Mouse (Mus musculus) G1E-ER4 (cell line): ENCODE data around the gene Etv3. TPM values are rescaled to one million over a fixed set of nuclear protein-coding genes. Genes with fewer than 3 reads are reported as not detected.

Experiments used
- GATA1 ChIP-seq: IDR thresholded peaks from one replicate; pipeline ENCODE4 v1.8.0; 2012; ENCODE audit warnings: low read length, inconsistent platforms
- polyA plus RNA-seq: library from polyadenylated mRNA; stranded (reverse); fragments of >175 nt; gene quantifications from 2 replicates; pipeline ENCODE4 v1.2.3, GENCODE M21; 2012

Gene Etv3
- 10.6 and 13.4 TPM in 2 replicates for polyA plus RNA-seq

GRCm38 (mm10) chr3:87525043-87525836, at the start of gene Etv3:
Gene Etv3, plus strand, starts transcription at chr3:87525407.
- TF ChIP-seq GATA1 = no peak

DNA sequence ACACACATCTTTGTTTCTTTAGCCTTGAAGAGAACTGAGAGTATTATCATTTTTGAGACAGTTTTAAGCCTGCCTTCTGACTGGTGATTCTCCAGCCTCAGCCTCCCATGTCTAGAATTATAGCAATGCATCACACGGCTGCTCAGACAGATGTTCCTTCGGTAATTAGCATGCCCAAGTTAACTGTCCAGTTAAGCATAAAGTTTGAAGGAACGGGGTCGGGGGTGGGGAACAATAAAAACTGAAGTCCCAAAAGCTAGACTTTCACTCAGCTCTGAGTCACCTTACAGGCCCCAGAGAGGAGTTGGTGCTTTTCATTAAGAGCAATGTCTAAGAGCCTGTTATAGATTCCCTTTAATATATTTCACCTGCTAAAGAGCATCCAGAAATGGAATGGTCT, 37.8 kb upstream of the Etv3 start:
- no peak for TF ChIP-seq GATA1

DNA sequence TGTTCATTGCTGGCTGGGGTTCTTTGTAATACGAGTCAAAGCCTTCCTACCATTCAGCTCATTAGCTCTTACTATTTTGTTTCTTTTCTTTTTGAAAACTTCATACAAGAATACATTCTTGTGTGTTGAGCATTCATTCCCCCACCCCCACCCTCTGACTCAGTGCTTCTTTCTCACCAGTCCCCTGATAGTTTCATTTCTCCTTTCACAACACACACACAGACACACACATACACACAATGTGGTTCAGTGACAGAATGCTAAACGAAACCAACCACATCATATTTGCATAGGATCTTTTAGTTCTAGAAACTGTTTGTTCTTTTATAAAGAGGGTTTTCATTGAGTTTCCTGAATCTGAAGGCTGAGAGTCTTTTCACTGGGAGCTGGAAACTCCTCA, 37.3 kb upstream of the Etv3 start:
- TF ChIP-seq GATA1 = no peak

DNA sequence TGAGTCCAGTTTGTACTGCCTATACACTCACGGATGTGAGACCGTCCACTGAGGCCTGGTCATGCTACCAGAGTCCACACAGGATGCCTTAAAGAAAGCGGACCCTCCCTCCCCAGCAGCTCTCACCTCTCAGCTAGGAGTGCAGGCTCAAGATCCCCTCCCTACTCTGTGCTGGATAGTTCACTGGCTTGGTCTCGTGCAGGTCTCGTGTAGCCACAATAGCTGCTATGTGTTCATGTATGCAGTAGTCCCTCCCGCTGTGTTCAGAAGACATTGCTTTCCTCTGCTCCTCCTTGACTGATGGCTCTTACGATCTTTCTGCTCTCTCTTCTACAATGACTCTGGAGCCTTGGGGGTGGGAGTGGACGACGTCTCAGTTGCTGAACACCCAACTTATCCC, 26.9 kb upstream of the Etv3 start:
- TF ChIP-seq GATA1 = no peak

- no peak for TF ChIP-seq GATA1
Measured at GRCm38 (mm10) chr3:87499072-87499471, 26.1 kb upstream of the Etv3 start.

GRCm38 (mm10) chr3:87500088-87501055, 24.8 kb upstream of the Etv3 start:
- TF ChIP-seq GATA1 = no peak

DNA sequence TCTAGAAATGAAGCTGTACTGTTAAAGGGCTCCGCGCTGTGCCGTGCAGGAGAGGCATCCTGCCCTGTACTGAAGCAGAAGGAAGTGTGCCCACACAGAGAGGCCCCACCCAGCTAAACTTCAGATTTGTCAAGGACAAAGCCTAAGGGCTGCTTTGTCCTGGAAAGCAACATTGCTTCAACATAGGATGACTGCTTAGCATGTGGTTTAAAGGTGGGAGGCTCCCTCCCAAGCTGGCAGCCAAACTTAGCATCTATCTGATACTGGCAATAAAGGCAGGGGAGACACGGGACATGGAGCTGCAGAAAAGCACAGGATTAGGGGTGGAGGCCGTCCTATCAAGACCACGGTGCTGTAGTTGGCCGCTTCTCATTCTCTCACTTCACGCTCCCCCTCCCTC, 24.1 kb upstream of the Etv3 start:
- TF ChIP-seq GATA1 = no peak

DNA sequence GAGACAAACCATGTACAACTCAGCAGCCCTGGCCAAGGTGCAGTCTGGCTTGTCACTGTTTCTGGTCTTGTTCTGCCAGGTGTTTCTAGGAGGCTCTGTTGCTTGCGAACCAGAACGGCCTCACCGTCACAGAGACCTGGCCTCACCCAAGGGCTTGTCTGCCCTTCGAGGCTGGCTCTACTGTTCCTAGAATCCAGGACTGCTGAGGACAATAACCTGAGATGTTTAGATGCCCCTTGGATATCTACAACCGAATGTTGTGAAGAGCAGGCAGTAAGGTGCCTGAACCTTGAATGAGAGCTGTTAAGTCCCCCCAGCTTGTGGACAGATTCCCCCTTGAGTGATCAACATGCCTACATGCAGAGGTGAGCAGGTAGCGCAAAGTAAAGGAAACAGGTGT, 22.4 kb upstream of the Etv3 start:
- no peak for TF ChIP-seq GATA1

- no peak for TF ChIP-seq GATA1
Measured at GRCm38 (mm10) chr3:87504330-87504729, 20.9 kb upstream of the Etv3 start.

DNA sequence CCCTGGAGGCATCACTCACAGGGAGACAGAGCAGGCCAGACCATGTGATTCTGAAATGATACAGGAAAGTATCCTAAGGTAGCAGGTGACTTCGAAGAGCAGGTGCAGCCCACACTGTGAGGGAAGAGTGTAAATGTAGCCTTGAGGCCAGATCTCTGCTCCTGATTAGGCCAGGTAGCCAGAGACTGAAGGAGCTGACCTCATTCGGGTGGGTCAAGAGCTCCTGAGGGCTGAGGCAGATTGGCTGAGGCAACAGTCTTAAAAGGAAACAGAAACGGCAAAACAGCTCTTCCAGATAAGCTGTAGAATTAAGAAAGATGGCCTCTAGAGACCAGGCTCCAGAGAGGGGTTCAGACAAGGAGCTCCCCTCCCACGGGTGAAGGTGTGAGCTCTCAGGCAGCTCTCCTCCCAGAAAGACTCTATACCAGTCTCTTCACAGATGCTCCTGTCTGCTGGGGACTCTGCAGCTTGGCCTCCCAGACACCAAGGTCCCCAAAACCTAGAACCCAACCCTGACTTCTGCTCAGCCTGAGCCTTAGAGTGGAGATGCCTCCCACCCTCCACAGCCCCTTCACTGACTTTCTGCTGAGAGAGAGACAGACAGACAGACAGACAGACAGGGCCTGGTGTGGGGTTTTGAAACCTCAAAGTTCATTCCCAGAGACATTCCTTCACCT, 20.3 kb upstream of the Etv3 start:
- TF ChIP-seq GATA1 = no peak

DNA sequence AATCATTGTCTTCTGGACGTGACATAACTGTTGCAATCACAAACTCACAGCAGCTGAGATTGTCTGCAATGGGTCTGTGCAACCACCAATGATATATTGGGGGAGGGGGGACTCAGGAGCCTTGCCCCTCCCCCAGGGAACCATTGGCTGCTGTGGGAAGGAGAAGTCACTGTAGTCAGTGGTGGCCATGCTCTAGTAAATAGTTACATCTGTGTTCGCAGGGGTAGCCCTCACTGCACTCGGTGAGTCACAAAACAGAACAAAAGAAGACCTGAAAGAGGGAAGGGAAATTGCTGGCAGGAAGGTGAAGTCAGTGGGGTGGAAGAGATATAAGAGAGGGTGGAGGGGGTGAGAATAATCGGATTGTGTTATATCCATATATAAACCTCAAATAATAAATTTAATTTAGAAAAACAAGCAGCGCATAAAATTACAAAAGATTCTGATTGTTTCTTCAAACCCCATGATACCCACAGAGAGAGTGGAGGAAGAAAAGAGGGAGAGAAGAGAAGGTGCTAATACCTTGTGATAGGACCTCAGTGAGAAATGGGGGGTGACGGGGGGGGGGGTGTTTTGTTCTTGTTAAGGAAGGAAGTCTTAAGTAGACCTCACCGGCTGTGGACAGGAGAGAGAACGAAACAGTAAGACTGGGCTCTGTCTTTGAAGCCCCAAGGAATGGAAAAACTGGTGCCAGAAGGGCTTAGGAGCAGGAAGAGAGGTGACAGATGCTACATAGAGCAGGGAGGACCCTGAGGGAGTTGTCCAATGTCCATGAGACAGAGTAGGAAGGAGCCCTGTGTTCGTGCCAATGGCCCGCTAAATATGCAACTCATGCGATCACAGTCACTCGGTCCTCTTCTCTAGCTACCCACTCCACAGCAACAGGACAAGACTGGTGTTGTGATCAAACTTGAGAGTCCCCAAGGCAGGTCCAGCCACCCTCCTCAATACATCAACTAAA, 18.5 kb upstream of the Etv3 start:
- TF ChIP-seq GATA1 = no peak

DNA sequence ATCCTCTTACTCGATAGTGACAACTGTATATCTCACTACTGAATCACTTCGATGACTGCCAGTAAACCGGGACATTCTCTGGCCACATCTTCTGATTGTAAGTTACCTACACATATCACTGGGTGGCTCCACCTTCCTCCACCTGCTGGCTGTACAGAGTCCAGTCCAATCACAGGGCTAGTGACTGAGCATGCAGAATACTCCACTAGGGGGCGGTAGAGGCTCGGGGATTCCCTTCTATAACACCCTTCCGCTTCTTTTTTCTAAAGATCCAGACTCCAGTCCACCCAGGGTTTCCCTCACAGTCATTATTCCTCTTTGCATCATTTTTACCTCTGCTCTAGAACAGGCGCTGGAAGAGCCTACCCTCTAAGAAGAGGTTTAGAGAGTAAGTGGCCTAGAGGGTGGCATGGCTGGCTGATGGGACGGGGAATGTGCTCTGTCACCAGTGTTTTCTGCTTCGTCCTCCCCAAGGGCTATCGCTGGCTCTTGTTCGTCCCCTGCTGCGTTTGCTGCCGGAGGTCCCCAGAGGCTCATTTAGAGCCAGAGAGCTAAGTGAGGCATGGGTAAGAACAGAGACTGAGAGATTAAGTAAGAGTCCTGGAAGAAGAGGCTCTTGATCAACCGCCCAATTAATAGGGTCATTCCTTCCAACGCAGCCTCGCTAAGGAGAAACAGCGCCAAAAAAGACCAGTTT, 16.9 kb upstream of the Etv3 start:
- no peak for TF ChIP-seq GATA1

DNA sequence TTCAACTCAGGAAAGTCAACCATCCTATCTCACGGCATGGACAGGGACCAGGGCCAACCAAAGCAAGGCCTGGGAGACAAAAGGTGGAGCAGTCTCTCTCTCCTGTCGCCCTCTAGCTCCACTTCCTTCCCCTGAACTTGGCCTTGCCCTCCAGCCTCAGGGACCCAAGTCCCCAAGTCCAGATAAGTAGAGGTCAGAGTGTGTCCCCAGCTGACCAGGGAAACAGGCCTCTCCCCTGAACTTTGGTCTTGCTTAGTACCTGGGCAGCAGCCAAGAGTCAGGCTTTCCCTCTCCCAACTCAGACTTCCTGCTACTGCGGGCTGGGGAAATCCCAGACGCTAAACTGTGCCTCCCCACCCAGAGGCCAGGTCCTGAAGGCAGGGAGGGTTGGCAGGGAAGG, 16.1 kb upstream of the Etv3 start:
- TF ChIP-seq GATA1 = no peak

DNA sequence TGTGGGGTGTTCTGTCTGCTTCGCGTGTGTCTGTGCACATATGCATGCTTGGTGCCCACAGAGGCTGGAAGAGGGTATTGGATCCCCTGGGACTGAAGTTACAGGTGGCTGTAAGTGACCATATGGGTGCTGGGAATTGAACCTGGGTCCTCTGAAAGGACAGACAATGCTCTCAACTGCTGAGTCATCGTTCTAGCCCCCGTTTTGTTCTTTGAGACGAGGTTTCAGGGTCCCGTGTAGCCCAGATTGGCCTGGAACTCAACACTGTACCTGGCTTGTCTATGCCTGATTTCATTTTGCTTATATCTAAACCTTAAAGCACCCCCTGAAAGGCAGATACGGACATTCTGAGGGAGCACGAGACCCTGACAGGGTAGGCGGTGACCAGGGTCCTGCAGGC, 14.4 kb upstream of the Etv3 start:
- no peak for TF ChIP-seq GATA1
